Mouse (Mus musculus) lung, embryonic 14.5 days (tissue): ENCODE measurements around the gene Bricd5. TPM values are rescaled to one million over a fixed set of nuclear protein-coding genes. Genes with fewer than 3 reads are reported as not detected.

ENCODE experiments used
- ATAC-seq: fragments of 200-750 bp; cut with Nextera tagmentation; 2 replicates; pipeline ENCODE4 v1.8.0; 2017; ENCODE audit warnings: mild to moderate bottlenecking, moderate TSS enrichment, moderate library complexity; ENCODE audit not compliant: insufficient read depth
- DNase-seq: peaks from one replicate; pipeline ENCODE4 v3.0.0-alpha.2; 2015
- H3K27ac ChIP-seq: fragments of 300-500 bp; sonication (generic); 2 replicates; pipeline ENCODE4 v1.5.1; 2014; ENCODE audit warnings: low read depth, mild to moderate bottlenecking, moderate library complexity
- H3K27me3 ChIP-seq: fragments of 300-500 bp; sonication (generic); 2 replicates; pipeline ENCODE4 v1.6.1; 2014; ENCODE audit warnings: low read length, control low read depth; ENCODE audit not compliant: insufficient read depth
- H3K36me3 ChIP-seq: fragments of 300-500 bp; sonication (generic); 2 replicates; pipeline ENCODE4 v1.6.1; 2014; ENCODE audit warnings: control low read depth; ENCODE audit not compliant: insufficient read depth
- H3K4me1 ChIP-seq: fragments of 300-500 bp; sonication (generic); 2 replicates; pipeline ENCODE4 v1.6.1; 2014; ENCODE audit warnings: antibody characterized with exemption, control low read depth; ENCODE audit not compliant: insufficient read depth
- H3K4me2 ChIP-seq: fragments of 300-500 bp; sonication (generic); 2 replicates; pipeline ENCODE4 v1.6.1; 2014; ENCODE audit warnings: mild to moderate bottlenecking
- H3K4me3 ChIP-seq: fragments of 300-500 bp; sonication (generic); 2 replicates; pipeline ENCODE4 v1.5.1; 2014; ENCODE audit warnings: low read depth, low read length
- H3K9ac ChIP-seq: fragments of 300-500 bp; sonication (generic); 2 replicates; pipeline ENCODE4 v1.6.1; 2014
- H3K9me3 ChIP-seq: fragments of 300-500 bp; sonication (generic); 2 replicates; pipeline ENCODE4 v1.6.1; 2016; ENCODE audit warnings: low read depth, low read length, control low read depth
- CTCF ChIP-seq: IDR thresholded peaks from 2 replicates; pipeline ENCODE4 v1.5.1; 2016; ENCODE audit warnings: antibody characterized with exemption, low read depth
- WGBS: fragments of 180-500 bp; shearing (Covaris S2); extraction: QIAGEN DNeasy Blood & Tissue Kit; methylation state at CpG from one replicate; pipeline ENCODE4 v1.1.7; 2014; 5-methylcytosine and 5-hydroxymethylcytosine counted together
- polyA plus RNA-seq: library from polyadenylated mRNA; unstranded; fragments of >200 nt; fragmentation: Nextera tagmentation; extraction: Ambion mirVana; gene quantifications from 2 replicates; pipeline ENCODE4 v1.2.1, GENCODE M21; 2014

Gene Bricd5
- polyA plus RNA-seq, 1 experiment from 2014 or later, result 0.37 TPM

DNA sequence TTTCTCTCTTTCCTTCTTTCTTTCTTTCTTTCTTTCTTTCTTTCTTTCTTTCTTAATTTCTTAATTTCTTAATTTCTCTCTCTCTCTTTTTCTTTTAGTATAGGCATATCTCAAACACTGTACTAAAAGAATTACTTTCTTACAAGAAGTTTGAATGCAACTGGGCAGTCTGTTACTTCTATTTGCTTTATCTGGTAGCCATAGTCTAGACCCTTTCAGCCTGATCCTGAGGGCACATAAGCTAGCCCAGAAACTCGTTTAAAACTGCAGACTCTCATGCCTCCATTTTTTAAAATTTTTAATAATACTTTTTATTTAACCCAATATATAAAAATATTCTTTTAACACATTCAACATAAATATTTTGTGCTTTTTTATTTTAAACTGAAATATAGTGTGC lies 5.7 kb downstream of the Bricd5 start:
- DNase-seq (peak; percentile 31), ATAC-seq (no peak)
- 9% methylated on average over 1 of the region's 1 CpGs for WGBS
- H3K27ac ChIP-seq, result peak overlapping the region; percentile 72; the same call in 1 of the 2 replicates
- peaks cover 27% of the 10 kb centered on the region for H3K36me3 ChIP-seq
- H3K9ac ChIP-seq, result no peak overlapping the region
- peak overlapping the region; percentile 62 for H3K4me2 ChIP-seq
- peak overlapping the region; percentile 73 for H3K4me3 ChIP-seq
- H3K4me1 ChIP-seq, result peaks cover 3% of the 10 kb centered on the region; the same call in 1 of the 2 replicates
- no peak for TF ChIP-seq CTCF
- H3K9me3 ChIP-seq, result no peaks in the 10 kb centered on the region
- H3K27me3 ChIP-seq, result no peaks in the 10 kb centered on the region

GRCm38 (mm10) chr17:24480201-24480826 lies 6.6 kb downstream of the Bricd5 start:
- H3K27ac ChIP-seq, result 0 out of 2 replicates have a peak overlapping the region, but pooled peaks have one; percentile 12
- 61% methylated on average over 3 of the region's 3 CpGs for WGBS

DNA sequence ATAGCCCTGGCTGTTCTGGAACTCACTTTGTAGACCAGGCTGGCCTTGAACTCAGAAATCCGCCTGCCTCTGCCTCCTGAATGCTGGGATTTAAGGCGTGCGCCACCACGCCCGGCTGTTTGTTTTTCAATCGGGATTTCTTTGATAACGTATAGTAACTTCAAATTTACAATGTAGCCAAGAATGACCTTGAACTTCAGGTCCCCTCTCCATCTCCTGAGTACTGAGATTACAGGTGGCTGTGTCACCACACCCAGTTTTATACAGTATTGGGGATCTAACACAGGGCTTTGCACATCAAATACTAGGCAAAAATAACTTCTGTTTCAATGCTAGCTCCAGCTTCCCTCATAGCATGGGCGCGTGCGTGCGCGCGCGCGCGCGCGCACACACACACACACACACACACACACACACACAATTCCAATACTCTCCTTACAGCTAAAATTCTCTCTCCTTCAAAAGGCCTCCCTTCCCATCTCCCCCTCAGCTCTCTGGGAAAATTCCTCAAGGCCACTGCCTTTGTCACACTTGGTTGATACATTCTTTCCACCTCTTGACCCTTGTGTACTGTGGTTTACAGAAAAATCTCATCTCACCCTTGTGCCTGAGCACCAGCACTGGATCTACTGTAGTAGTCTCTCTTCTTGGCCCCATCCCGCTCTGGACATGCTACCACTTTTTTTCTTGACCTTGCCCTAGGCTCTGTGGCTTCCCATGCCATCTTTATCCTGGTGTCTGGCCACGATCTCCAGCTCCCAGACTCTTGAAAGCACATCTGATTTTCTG lies 7.5 kb downstream of the Bricd5 start:
- DNase-seq, result no peak
- 89% methylated on average over 20 of the region's 20 CpGs for WGBS

More at GRCm38 (mm10) chr17:24480201-24480826, 6.6 kb downstream of the Bricd5 start:
- H3K36me3 ChIP-seq, result peaks cover 18% of the 10 kb centered on the region
- peak overlapping the region; percentile 62 for H3K4me2 ChIP-seq
- H3K9me3 ChIP-seq, result no peaks in the 10 kb centered on the region
- no peak overlapping the region for H3K4me3 ChIP-seq
- ATAC-seq (no peak), DNase-seq (peak; percentile 44)
- H3K4me1 ChIP-seq, result peaks cover 4% of the 10 kb centered on the region; the same call in 1 of the 2 replicates
- H3K27me3 ChIP-seq, result no peaks in the 10 kb centered on the region
- peak overlapping the region; percentile 20; the same call in 1 of the 2 replicates for H3K9ac ChIP-seq
- TF ChIP-seq CTCF, result peak; percentile 40

DNA sequence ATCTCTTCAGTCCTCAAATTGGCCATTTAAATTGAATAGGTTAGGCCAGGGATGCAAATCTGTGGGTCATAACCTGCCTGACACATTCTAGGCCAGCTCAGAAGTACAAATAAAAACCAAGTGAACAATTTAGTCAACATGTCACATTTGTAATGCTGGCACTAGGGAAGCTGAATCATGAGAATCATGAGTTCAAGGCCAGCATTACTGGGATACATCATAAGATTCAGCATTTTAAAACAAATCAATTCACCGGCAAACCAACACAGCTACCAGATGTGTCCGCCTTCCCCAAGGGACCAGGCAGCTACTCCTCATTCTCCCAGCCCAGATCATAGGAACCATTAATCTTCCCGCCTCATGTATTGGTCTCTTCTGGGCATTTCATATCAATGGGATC lies 9.8 kb downstream of the Bricd5 start:
- Histone ChIP-seq H3K9me3 (no peaks in the 10 kb centered on the region), H3K9ac (no peak overlapping the region), H3K27ac (no peak overlapping the region), H3K4me2 (no peak overlapping the region), H3K36me3 (no peaks in the 10 kb centered on the region), H3K4me3 (no peak overlapping the region), H3K27me3 (peaks cover 17% of the 10 kb centered on the region), H3K4me1 (0 out of 2 replicates have a peak, but pooled peaks cover 7% of the 10 kb centered on the region)
- ATAC-seq (no peak), DNase-seq (no peak)
- 83% methylated on average over 3 of the region's 3 CpGs for WGBS
- TF ChIP-seq CTCF, result no peak

More for the DNA sequence above, 7.5 kb downstream of the Bricd5 start:
- Histone ChIP-seq H3K4me1 (peaks cover 7% of the 10 kb centered on the region; the same call in 1 of the 2 replicates), H3K4me3 (no peak overlapping the region), H3K27me3 (no peaks in the 10 kb centered on the region), H3K36me3 (peaks cover 9% of the 10 kb centered on the region), H3K4me2 (no peak overlapping the region), H3K27ac (no peak overlapping the region), H3K9ac (no peak overlapping the region), H3K9me3 (no peaks in the 10 kb centered on the region)
- no peak for TF ChIP-seq CTCF
- ATAC-seq, result no peak

- DNase-seq, result peak; percentile 60
- peaks cover 32% of the 10 kb centered on the region for H3K27me3 ChIP-seq
- WGBS, result 41% methylated on average over 11 of the region's 11 CpGs
These were observed 11.6 kb downstream of the Bricd5 start for GRCm38 (mm10) chr17:24485090-24485860.

DNA sequence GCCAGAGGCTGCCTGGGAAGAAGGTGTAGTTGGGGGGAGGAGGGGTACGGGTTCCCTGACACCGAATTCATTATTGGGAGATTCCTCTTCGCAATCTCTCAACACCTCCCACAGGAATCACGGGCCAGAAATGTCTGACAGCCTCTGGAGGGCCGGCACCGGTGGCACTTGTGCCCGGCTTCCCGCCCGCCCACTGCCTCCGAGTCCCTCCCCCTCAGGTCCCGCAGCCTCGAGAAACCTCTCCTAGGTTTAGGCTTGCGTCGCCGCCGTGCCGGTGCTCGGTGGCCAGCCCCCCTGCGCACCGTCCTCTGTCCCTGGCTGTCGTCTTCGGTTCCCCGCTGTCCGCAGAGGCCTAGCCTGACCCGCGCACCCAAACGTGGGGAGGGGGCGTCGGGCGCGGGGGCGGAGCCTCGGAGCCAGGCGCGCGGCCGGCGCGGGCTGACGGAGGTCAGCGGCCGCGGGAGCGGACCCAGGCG lies 14.5 kb downstream of the Bricd5 start, which contains the start of gene Caskin1:
Gene Caskin1 (plus strand): TSS at position 416 of the 476 bp plus-strand sequence.
- Histone ChIP-seq H3K4me3 (peak within 1 kb of the TSS; percentile 61), H3K9me3 (no peaks in the 10 kb centered on the region), H3K36me3 (no peaks in the 10 kb centered on the region), H3K4me2 (peak within 1 kb of the TSS; percentile 100), H3K27me3 (peaks cover 32% of the 10 kb centered on the region), H3K9ac (peak within 1 kb of the TSS; percentile 65), H3K27ac (no peak within 1 kb of the TSS), H3K4me1 (0 out of 2 replicates have a peak, but pooled peaks cover 4% of the 10 kb centered on the region)
- no peak for TF ChIP-seq CTCF
- peak; percentile 38 for DNase-seq
- 1% methylated on average over 32 of the region's 45 CpGs for WGBS
- peak; percentile 35; the same call in 1 of the 2 replicates for ATAC-seq

More at GRCm38 (mm10) chr17:24485090-24485860, 11.6 kb downstream of the Bricd5 start:
- no peak for TF ChIP-seq CTCF
- H3K27ac ChIP-seq, result no peak overlapping the region
- H3K9me3 ChIP-seq, result no peaks in the 10 kb centered on the region
- H3K4me3 ChIP-seq, result no peak overlapping the region
- no peak for ATAC-seq
- H3K36me3 ChIP-seq, result no peaks in the 10 kb centered on the region
- H3K4me1 ChIP-seq, result 0 out of 2 replicates have a peak, but pooled peaks cover 4% of the 10 kb centered on the region
- no peak overlapping the region for H3K4me2 ChIP-seq
- H3K9ac ChIP-seq, result no peak overlapping the region
